Mouse (Mus musculus) right cerebral cortex, postnatal 14 days (tissue): ENCODE results near the gene Layn.

Source experiments
- DNase-seq: peaks from one replicate; pipeline ENCODE4 v3.0.0; 2022

Gene Layn

DNA sequence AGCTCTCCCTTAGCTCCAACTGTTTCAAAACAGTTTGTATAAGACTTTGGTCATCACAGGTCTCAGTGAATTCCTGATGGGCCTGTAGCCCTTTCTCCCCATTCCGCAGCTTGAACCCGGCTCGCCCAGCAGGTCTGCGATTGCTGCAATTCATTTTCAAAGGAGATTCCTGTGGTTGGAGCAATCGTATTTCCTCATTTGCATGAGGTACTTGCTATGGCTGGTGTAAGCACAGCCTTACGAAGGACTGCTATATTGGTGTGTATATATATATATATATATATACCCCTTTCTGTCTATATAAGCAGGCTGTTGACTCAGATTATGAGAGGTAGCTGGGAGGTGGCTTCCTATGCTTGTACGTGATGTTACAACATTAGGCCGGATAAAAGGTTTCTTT is 44.6 kb downstream of the Layn start:
- DNase-seq = no peak

DNA sequence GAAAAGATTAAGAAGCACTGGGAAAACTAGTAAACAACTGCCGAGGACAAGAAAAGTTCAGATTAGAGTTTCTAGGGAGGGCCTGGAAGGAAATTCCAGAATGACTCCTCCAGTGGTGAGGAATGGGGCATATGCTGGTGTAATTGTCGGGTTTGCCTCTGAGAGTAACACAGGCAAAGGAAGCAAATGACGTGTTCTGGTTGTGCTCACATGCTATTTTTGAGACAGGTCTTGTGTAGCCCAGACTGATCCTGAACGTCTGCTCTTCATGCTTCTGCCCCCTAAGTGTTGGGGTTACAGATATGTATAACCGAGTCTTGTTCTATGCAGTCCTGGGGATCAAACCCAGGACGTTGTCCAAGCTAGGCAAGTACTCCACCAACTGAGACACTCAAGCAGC is 45.3 kb downstream of the Layn start:
- DNase-seq = no peak

DNA sequence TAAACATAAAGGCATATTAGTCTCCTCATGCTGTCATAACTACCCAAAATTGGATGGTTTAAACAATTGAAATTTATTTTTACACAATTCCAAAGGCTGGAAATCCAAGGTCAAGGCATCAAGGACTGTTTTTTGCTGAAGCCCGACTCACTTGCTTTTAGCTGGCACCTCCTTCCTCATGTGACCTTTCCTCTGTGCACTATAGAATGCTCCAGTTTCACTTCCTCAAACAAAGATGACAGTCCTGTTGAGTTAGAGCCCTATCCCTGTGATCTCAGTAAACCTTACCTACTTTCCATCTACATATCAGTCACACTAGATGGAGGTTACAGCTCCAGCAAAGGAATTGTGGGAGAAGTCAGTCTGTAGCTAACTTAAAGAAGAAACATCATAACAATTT is 46.7 kb downstream of the Layn start:
- no peak for DNase-seq

DNA sequence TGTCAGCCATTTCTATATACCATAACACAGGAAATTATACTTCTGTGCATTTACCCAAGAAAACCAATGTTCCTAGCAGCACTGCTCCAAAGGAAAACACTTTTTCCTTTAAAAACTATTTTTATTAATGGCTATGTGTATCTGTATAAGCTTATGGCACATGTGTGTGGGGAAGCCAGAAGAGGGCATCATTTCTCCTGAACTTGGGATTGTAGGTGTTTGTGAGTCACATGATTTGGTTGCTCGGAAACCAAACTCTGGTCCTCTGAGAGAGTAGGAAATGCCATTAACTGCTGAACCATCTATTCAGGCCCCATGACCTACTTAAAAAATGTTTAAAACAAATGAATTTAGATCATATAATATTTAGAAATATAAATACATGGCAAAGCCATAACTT is 49.9 kb downstream of the Layn start:
- DNase-seq = no peak

DNA sequence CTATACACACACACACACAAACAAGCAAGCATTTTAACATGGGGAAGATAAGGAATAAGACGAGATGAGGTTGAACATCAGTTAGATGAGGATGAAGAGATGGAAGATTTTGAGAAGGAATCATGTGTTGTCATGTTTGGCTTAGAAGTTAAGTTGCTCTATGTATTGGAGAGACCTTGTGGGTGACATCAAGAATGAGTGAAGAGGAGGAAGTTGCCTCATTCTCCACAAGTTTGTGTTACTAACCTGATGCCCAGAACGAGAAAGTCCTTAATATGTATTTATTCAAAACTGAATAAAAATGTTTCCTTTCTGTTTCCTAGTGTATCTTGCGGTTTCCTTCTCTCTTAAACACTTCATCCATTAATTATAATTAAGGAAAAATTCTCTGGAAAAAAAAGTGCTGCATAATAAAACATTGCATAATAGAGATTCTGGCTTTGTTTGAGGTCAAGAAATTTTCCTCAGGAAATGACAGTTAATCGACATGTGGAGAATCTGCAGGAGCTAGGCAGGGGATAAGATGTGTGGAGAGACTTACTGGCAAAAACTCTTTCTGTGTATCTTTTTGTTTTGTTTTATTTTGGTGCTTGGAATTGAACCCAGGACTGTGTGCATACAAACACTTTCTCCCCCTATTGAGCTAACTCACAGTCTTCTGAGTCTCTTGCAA is 55.6 kb downstream of the Layn start:
- DNase-seq = no peak

DNA sequence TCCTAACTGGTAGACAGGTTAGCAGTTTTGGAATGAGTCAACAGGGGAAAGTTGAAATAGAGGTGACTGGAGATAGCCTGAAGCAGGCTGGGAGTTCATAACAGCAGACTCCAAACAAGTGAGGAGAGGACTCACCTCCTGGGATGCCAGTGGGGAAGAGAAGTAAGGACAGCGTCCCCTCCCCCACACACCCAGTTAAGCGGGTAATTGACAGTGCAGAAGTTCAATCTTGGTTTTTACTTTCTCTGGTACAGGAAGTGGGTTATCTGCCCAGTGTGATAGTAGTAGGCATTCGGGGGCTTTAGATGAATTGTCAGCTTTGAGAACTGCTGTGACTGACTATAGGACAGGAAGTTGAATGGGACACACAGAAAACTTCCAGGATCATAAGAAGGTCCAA is 56.5 kb downstream of the Layn start:
- DNase-seq = no peak

DNA sequence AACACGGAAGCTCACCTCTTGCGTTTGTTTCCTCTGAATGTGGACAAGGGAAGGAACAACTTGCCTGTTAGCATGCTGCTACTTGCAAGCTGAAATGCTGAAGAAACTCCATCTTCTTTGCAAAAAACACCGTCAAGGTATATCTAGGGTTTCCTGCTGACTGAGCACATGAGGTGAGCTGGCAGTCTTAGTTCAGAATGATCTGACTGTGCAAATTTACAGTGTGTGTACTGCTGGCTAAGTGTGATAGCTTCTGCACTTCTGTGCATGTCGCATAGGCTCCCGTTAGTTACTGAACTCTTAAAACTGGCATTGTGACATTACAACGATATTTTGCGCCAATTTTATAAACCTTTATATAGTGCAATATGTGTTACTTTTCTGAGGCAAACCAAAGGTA is 57.2 kb downstream of the Layn start:
- DNase-seq = no peak

DNA sequence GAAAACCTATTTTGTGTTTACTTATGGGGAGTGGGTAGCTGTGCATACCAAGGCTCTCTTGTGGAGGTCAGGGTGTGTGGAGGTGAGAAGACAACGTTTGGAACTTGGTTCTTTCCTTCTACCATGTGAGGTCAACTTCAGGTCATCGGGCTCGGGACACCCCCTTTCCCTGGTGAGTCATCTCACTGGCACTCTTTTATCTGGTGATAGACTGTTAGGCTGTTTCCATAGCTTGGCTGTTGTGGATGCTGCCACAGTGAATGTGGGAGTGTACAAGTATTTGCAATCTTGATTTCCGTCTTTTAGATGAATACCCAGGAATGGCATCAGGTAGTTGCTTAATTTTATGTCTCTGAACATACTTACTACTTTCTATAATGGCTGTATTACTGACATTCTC is 61.2 kb downstream of the Layn start:
- DNase-seq = no peak

DNA sequence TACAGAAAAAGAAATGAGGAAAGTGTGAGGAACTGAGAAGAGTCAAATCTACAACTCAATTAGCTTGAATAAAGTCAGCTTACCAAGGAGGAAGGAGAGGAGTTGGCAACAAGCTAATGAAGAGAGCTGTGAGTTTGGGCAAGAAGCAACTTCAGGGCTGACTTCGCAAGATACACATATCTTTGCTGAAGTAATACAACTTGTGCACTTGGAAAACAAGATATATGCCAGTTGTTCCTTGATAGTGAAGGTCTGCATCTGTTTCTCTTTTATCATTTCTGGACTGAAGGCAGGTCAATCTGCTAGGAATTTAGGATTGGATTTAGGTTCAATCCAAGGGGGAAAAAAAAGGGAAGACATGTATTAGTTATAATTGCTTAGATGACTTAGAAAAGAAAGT is 63.2 kb downstream of the Layn start:
- DNase-seq = no peak

DNA sequence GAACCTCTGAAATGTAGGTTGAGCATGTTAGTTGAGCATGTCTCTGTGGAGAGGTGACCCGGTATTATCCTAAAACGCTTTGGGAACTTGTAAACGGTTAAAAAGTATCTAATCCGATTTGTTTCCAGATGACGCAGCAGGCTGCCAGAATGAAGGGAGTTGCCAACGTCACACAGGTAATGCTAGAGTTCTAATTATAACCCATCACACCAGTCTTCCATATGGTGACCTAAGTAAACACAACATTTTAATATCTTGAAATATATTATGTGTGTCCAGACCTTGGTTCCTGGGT is 67.3 kb downstream of the Layn start:
- no peak for DNase-seq

DNA sequence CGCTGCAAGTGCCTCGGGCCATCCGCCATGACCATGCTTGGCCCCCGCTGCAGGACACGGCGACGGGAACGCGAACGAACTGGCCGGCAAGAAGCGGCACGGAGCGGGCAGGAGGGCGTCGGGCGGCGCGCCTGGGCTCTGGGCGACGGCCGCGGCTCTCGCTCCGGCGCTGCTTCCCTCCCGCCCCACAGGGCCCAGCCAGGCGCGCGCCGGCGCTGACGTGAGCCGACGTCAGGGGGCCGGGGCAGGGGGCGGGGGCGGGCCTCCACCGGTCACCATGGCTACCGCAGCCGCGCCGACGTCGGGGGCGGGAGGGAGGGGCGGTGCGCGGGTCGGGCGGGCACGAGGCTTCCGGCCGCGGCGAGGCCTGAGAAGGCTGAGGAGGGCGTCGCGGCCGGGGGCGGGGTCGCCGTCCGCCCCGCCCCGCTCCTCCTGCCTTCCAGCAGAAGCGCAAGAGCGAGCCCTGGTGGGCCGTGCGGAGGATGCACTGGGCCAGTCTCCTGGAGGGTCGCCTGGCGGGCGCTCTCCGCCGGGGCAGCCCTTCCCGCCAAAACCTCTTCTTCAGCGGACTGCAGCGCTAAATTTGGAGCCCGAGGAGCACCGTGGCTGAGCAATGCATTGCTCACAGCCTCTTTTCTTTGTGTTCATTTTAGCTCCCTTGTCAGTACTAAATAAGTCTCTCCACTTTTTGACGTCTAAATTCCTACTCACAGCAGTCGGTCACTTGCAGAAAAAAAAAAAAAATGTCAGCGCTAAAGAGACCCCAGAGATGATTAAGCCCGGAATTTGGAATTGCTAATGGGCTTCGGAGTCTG is 67.8 kb downstream of the Layn start, which contains the start of gene Sik2:
Gene Sik2, minus strand, starts transcription at position 233 of the 815 bp plus-strand sequence.
- peak; percentile 87 for DNase-seq

DNA sequence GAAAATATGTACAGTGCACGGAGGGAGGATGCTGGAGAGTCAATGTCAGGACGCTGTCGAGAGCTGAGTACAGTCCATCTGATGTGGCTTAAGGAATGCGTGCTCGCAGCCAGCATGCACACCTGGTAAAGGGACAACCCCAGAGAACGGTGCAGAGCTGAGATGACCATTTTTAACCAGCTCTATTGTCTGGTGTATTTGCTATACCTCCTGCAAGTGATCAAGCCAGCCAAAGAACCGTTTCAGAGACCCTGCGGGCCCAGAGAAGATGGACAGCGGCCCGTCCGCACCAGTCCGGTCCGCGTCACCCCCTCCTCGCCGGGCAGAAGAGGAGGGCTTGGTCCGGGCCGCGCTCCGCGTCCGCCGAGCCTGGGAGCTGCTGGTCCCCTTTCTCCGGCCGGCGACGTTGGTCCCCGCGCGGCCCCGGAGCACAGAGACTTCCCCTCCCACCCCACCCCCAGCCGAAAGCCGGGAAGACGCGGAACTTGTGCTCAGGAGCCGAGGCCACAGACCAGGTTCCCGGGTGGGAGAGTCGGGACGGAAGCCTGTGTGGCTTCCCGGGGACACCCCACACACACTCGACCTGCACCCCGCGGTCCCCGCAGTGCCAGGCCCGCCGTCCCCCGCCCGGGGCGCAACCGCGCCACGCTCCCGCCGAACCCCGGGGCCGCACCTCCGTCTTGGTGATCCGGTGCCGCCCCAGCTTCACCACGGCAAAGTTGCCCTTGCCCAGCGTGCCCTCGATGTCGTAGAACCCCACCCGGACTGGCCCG is 68.6 kb downstream of the Layn start:
- DNase-seq = peak; percentile 8

DNA sequence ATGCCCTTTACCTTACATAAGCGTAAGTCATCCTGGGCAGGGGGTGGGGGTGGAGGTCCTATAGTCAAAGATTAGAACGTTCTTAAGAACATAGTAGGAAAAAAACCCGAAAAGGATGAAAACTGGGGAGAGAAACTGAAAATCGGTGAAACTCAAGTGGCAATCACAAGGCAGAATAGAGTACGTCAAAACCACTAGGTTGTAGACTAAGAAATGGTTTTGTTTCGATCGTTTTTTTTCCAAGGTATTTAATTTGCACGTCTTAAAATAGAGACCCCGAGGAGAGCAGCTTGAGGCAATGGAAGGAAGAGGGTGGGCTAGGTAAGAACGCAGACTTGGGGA is 69.2 kb downstream of the Layn start:
- DNase-seq = no peak

DNA sequence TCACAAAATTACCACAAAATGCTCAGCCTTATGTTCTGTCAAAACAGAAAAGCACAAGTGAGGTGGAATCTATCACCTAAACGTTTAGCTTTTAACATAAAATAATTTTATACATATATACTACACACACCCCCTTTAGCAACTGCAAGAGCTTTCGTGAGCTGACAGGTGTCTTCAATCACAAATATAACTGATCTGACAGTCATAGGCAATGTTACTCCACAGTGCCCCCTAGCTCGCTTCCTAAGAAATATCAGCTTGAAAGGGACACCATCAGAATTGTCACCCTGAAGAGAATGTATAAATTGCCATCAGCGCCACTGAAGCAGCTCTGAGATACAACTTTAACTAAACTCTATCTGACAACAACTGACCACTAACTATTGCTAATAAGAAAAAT is 70.0 kb downstream of the Layn start:
- peak; percentile 53 for DNase-seq
